Mouse (Mus musculus) erythroblast, embryonic 14.5 days (primary cell): ENCODE data around the gene Rcan1.

ENCODE experiments used
- GATA1 ChIP-seq: IDR thresholded peaks from 2 replicates; pipeline ENCODE4 v1.6.1; 2012; ENCODE audit warnings: low read length, inconsistent platforms, mixed read lengths
- TAL1 ChIP-seq: IDR thresholded peaks from 3 replicates; pipeline ENCODE4 v1.6.1; 2012; ENCODE audit warnings: low read length, inconsistent platforms, mixed read lengths

DNA sequence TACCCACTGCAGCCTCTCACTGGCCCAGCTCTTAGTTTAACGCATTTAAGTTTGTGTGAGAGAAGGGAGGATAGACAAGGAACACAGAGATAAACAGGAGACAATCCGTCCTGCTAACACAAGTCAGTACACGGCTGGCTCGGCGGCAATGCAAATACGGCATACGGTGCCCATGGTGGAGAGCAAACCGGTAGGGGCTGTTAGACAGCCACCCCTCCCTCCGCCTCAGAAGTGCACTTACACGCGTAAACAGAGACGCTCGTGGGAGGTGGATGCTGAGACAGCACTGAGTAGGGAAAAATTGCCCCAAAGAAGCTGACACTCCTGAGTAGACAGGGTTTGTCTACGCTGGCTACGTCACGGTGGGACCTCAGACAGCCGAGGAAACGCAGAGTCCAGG is 16.2 kb downstream of the Rcan1 start:
- TF ChIP-seq GATA1 (no peak), TAL1 (no peak)
